Mouse (Mus musculus) CD4-positive, CD25-positive, alpha-beta regulatory T cell, adult 2 months (primary cell): Measurements from ENCODE around the gene Ppm1g.
A peak's percentile ranks its signal among the peaks of the same experiment; 100 is the strongest.

ENCODE experiments used
- DNase-seq: peaks from one replicate; pipeline ENCODE4 v3.0.0-alpha.2; 2012; ENCODE audit warnings: low read depth, low spot score

Gene Ppm1g

GRCm38 (mm10) chr5:31220448-31221303, at the start of gene Ppm1g:
Gene Ppm1g (minus strand): TSS chr5:31220687.
- peak; percentile 98 for DNase-seq

DNA sequence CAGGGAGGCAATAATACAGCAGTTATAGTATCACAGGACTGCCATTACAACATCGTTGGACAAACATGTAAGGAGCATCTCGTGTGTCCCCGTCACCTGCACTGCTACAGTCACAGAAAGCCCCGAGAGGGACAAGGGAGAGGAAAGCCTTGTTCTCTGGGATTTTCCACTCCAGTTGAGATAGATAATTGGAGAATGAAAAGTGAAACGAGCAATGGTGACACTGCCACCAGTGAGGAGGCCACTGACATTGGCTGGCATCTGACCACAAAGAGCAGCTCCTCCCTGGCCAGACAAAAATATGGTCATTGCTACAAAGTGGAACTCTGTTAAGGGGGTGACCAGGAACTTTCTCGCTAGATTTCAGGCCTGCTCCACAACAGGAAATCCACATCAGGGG, 47.2 kb upstream of the Ppm1g start:
- no peak for DNase-seq

GRCm38 (mm10) chr5:31266101-31266500, 45.6 kb upstream of the Ppm1g start:
- no peak for DNase-seq

DNA sequence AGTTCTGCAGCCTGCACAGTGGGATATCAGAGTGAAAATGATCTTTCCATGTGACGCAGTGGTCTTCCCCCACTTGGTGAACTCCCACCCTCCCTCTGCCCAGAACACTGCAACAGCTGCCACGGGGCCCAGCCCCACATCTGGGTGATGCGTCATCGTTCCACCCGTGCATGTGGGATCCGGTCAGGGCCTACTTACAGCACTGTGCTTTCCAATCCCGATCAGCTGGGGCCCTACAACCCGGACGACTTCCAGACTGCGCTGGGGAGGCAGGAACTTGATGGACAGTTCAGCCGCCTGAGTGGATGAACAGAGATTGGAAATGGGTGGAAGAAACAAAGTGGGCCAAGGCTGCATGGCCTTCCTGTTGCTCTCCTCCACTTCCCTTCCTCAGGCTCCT, 37.1 kb upstream of the Ppm1g start:
- DNase-seq, result no peak

DNA sequence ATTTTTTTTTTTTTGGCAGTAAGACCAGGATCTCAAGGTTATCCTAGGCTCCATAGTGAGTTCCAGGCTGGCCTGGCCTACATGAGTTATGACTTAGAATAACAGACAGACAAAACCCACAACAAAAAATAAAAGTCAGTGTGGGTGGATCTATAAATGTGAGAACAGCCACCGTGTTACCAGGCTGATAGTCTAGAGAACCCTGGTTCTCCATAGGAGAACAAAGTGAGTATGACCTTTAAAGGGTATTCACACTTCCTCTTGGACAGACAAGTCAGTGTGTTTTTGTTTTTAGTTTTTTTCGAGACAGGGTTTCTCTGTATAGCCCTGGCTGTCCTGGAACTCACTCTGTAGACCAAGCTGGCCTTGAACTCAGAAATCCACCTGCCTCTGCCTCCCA, 35.5 kb upstream of the Ppm1g start:
- peak; percentile 31 for DNase-seq

DNA sequence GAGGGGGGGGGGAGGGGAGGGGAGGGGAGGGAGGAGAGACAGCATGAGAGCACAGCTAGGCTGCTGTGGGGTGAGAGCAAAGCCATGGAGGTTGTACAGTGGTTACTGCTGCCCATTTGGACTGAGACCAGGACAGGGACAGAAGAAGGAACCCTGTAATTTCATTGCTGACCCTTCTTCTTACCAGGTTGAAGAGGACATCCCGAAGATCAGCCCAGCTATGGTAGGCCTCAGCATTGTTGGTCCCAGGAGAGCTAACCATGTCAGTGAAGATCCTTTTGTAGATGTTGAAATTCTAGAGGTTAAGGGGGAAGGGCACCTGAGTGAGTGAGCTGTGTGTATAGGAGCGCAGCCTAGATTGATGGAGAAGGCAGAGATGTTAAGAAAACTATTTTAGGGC, 34.9 kb upstream of the Ppm1g start:
- DNase-seq, result no peak

GRCm38 (mm10) chr5:31254901-31255300, 34.4 kb upstream of the Ppm1g start:
- no peak for DNase-seq

DNA sequence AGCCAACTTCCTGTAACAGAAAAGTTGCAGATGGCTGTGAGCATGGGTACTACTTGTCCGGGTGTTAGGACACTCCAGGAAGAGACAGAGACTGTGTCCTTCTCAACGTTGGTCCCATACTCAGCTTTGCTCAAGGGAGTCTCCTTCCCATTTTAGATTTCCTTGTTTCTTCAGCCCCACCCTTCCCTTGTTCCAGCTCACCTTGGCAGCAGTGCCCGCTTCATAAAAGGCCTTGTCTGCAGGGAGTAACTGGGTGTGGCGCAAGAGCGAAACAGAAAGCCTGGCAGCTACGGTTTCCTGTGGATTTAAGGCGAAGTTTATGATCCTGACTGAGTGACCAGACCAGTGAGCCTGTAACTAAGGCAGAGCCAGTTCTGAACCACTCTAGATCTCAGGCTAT, 34.0 kb upstream of the Ppm1g start:
- DNase-seq, result no peak

DNA sequence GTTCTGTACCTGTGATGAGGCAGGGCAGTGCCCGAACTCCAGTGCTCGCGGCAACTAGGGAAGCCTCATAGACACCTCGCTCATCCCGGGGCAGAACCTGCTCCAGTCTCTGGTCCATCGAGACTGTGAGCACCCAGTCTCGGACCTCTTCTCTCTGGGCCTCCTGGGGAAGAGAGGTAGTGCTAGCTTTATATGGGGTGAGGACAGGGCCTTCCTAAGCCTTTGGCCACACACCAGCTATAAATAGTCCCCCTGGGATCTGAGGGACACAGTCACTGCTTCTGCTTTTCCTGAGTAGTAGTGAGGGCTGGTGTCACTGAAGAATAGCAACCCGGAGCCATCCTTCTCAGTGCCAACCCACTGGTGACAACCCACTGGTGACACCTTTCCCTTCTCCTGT, 33.3 kb upstream of the Ppm1g start:
- DNase-seq, result no peak

- no peak for DNase-seq
These were observed 32.5 kb upstream of the Ppm1g start for GRCm38 (mm10) chr5:31252795-31253545.

GRCm38 (mm10) chr5:31252151-31252550, 31.7 kb upstream of the Ppm1g start:
- DNase-seq, result no peak

DNA sequence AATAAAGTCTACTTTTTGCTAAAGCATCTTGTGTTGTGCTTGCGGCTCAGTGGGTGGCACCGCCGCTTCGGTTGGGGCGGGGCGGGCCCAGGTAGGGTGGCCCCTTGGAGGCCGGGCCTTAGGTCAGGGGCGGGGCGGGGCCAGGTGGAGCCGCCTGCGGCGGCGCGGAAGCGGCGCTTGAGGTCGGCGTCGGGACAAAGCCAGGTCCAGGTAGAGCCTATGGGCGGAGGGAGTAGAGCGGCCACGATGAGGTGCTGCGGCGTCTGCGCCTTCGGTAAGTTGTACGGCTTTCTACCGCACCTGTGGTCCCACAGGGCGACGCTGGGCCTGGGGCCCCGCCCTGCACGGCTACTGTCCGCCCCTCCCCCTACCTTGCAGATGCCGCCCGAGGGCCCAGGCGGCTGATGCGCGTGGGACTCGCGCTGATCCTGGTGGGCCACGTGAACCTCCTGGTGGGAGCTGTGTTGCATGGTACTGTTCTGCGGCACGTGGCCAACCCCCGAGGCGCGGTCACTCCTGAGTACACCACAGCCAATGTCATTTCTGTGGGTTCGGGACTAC, 31.1 kb upstream of the Ppm1g start, which contains the start of gene Krtcap3:
Gene Krtcap3, plus strand, starts transcription at position 151 of the 561 bp plus-strand sequence.
- DNase-seq, result peak; percentile 72

DNA sequence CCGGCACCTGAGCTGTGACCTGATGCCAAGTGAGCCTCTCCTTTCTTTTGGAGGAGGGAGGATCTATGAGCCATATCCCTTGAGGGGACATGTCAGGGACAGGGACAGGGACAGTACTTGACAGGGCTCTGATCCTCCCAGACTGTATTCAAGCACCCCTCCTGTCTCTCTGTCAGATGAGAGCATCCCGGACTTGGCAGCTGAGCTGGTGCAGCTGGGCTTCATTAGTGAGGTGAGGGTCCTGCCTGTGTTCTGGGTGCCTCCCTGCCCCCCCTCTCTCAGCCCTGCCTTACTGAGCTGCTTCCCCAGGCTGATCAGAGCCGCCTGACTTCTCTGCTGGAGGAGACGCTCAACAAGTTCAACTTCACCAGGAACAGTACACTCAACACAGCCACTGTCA, 30.2 kb upstream of the Ppm1g start:
- DNase-seq, result no peak

- DNase-seq, result no peak
These were observed 21.7 kb upstream of the Ppm1g start for GRCm38 (mm10) chr5:31242191-31242590.

DNA sequence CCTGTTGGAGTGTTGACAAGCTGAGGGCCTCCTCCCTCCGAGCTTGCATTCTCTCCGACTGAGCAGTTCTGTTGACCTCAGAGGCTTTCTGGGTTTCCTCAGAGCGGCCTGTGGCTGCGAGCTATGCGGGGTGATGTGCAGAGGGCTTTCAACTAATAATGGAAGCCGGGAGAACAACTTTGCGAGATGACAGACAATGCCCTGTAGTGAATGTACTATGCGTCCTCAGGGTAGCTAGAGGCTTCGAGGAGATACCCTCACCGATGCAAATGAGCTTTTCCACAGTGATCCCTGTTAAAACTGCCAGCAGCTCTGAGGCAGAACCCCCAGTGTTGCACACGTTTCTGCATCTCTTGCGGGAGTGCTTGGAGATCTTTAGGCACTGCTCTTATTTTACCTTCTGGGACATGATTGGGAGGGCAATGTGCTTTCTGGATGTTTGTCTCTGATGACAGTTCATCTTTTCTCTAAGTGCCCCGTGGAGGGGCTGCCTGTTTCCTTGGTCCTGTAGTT, 21.1 kb upstream of the Ppm1g start:
- DNase-seq, result peak; percentile 25

GRCm38 (mm10) chr5:31240637-31241521, 20.4 kb upstream of the Ppm1g start, which contains the start of the genes Nrbp1 and Gm9970:
Gene Nrbp1 (plus strand): TSS chr5:31240864.
Gene Gm9970 (minus strand): TSS chr5:31241232.
- peak; percentile 98 for DNase-seq

GRCm38 (mm10) chr5:31226641-31227040, 6.2 kb upstream of the Ppm1g start:
- DNase-seq, result peak; percentile 63

- no peak for DNase-seq
These were observed 2.2 kb upstream of the Ppm1g start for GRCm38 (mm10) chr5:31222696-31223095.

DNA sequence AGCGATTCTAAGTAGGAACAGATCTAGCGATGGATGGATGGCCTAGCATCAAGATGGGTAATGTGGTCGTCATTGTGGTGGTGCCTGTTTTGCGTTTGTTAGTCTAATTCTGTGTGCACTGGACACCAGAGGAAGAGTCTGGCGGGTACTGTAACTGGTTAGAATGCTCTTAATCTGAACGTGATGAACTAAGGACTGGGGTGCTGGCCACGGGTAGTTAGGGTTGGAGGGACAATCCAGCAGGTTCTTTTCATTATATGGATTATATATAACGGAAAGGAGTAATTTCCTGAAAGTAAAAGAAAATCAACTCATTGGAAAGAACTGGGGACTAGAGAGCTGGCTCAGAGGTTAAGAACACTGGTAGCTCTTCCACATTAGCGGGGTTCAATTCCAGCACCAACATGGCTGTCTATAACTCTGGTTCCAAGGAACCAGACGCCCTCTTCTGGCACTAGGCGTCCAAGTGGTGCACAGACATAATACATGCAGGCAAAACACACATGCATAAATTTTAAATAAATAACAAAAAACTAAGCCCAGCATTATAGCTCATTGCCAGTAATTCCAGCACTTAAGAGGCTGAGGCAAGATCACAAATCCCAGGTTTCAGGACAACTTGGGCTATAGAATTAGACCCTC, 938 bp upstream of the Ppm1g start:
- DNase-seq, result peak; percentile 53

GRCm38 (mm10) chr5:31219911-31220447, 508 bp downstream of the Ppm1g start:
- DNase-seq, result no peak
